Mouse (Mus musculus): ENCODE measurements around the gene Dnali1.

The Dnali1 gene

DNA sequence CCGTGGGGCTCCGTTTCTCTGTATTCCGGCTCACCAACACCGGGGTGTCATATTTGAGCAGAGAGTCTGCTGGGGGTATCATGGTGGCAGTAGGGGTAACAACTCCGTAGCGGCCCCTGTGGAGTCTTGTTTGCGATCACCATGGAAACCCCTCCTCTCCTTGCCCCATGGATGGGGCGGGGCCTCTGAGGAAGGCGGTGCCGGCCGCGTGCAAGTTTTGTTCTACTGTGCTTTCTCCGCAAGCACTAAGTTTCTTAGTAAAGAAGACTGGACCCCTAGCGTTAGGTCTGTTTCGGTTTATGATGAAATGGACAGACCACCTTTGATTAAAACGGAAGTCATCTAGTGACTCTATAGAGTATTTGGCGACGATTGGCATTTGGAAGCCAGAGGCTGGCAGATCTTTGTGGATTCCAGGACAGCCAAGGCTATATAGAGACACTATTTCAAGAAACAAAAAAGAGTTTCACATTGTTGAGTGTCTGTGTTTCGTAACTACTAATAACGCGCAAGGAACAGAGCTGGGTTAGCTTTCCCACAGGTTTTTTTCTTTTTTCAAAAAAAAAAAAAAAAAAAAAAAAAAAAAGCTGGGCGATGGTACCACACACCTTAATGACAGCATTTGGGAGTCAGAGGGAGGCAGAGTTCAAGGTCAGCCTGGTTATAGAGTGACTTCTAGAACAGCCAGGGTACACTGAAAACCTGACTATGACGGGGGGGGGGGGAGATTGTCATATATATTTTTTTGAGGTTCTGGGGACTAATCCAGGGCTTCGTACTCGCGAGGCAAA lies at the start of gene Dnali1:
Gene Dnali1, minus strand, starts transcription at position 187 of the 791 bp plus-strand sequence.
- DNase-seq (ENCODE audit: low spot score in 2 of 2), result peak in 1 of 2 experiments; percentile 26

DNA sequence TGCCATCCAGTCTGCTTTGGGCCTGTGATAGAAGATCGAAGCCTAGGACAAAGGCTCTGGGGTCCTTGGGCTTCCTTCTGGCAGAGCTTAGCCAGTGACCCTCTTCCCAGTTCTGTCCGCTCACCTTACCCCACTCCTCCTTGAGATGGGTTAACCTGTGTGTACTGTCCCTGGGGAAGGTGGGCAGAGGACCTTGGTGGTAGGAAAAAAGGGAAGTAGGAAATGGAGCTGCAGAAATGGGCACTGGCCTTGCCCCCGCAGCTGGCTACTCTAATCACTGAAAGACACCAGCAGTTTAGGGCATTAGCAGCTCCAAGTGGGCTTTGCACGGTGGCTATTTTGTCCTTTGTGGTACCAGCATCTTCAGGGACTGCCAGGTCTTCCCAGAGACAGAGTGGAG lies 49.6 kb upstream of the Dnali1 start:
- no peak for DNase-seq (ENCODE audit: low spot score in 2 of 2)

DNA sequence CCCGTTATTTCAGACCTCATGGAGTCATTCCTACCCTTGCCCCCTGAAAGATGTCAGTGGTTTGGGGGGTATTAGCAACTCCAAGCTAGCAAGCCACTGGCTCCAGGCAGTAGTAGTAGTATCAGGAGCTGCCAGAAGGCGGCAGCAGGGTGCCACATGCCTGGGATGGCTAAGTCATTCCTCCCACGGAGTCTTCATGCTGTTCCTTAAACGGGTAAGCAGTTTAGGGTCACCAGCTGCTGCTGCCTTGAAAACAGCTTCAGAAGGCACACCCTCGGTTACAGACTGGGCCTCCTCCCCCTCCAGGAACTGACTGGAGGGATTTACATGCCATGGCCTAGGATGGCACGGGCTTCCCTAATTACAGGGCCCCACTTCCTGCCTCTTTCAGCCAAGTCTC lies 49.1 kb upstream of the Dnali1 start:
- DNase-seq (ENCODE audit: low spot score in 2 of 2), result peak; percentile 73 to 95

DNA sequence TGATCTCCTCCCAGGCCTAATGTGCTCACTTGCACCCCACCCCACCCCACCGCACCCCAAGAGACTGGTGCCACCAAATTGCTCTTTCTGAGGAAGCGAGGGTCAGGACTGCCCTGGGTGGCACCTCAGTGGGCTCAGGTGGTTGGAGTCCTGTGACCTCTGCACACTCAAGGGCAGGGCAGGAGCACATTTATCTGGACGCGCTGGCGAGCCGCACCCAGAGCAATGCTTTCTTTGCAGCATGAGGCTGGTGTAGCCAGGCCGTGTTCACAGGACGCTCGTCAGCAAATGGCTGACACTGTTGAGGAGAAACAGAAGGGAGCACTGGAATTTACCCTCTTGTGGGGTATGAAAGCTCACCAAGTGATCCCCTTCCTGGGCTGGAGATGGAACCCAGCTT lies 39.9 kb upstream of the Dnali1 start:
- no peak for DNase-seq (ENCODE audit: low spot score in 2 of 2)

DNA sequence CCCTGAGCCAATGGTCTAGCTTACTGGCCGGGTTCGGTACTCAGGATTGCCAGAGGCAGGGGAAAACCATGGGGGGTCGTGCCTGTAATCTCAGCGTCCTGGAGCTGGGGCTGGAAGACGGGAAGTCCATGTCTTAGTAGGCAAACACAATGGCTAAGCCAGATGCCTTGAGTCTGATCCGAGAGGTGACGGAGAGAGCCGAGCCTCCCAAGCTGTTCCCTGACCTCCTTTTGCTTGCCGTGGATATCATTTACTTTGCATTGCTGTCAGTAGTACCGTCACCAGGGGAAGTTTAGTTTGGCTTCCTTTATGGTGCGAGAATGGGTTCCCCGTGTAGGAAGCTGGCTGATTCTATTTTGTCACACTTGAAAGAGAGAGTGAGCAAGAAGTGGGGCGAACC lies 35.8 kb upstream of the Dnali1 start:
- no peak for DNase-seq (ENCODE audit: low spot score in 2 of 2)

DNA sequence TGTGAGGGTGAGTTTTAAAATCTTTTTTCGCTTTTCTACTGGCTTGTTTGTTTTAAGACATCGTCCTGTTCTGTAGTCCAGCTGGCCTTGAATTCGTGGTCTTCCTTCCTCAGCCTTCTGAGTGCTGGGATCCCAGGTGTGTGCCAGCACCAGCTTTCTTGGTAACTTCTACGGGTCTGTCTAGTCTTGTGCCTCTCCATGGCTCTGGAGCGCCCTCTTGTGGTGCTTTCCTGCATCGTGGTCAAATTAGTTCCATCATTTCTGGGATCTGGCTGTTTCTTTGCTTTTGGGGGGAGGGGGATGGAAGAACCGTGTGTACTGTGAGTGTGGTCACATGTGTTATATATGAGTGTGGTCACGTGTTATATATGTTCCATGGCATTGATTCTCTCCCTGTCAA lies 34.0 kb upstream of the Dnali1 start:
- DNase-seq (ENCODE audit: low spot score in 2 of 2), result peak in 1 of 2 experiments; percentile 83

DNA sequence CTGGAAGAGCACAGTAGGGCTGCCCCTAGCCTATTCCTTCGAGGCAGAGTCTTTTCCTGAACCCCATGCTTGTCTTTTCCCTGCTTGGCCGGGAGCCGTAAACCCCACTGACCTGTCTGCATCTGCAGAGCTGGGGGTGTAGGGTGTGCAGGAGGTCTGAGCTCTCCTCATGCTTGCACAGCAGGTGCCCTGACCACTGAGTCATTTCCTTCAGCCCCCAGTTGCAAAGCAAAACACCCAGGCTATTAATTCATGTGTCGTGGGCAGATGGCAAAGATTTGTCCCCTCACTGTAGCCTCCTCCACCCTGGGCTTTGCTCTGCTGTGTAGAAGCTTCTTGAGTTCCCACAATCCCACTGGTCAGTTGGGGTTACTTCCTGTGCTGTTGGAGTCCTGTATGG lies 31.9 kb upstream of the Dnali1 start:
- no peak for DNase-seq (ENCODE audit: low spot score in 2 of 2)

DNA sequence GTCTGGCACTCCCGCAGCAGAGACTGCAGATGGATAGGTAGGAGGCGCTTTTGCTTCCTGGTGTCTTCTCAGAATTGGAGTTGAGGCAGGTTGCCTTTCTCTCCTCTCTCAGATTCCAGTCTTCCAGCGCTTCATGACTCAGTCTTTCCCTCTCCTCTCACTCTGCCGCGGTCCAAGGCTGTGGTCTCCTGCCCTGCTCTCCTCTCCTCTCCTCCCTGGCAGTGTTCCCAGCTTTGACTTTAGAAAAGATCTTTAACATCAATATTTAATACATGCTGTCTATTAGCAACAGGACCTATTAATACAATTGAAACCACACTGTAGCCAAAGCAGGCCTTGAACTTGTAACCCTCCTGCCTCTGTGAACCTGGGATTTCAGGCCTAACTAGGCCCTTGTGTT lies 30.6 kb upstream of the Dnali1 start:
- no peak for DNase-seq (ENCODE audit: low spot score in 2 of 2)

DNA sequence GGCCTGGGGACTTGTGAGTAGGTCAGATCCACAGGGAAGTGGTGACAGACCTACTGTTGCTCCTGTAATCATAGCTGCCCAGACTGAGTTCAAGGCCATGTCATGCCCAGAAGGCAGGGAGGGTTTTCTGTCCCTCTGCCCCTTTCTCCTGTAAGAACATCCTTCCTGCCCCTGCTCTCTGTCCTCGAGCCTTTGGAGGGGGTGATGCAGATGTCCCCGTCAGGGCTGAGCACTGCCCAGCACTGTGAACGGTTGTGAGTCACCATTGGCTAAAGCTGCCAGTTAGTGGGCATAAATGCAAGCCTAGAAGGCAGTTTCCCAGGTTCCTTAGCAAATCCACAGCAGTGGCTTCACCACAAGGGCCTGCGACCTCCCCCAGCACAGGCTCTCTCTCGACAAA lies 27.5 kb upstream of the Dnali1 start:
- no peak for DNase-seq (ENCODE audit: low spot score in 2 of 2)

DNA sequence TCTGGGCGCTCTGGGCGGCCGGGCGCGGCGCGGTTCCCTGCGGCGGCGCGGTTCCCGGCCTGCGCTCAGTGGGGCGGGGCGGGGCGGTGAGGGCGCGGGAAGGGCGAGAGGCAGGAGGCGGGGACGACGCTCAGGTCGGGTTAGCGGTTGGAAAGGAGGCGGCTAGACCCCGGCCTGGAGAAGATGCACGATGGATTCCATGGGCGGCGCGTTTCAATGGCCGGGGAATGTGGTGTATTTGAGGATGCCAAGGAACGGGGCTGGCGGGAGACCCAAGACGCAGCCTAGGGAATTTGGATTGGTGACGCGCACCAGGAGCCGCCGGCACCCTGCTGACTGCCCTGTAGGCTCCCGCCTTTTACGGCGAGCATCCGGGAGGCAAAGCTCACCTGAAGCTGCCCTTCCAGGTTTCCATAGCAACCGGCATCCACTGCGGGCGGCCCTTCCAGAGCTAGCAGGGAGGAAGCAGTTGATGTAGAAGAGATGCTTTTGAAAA lies 19.9 kb upstream of the Dnali1 start:
- DNase-seq (ENCODE audit: low spot score in 2 of 2), result peak; percentile 56 to 77

DNA sequence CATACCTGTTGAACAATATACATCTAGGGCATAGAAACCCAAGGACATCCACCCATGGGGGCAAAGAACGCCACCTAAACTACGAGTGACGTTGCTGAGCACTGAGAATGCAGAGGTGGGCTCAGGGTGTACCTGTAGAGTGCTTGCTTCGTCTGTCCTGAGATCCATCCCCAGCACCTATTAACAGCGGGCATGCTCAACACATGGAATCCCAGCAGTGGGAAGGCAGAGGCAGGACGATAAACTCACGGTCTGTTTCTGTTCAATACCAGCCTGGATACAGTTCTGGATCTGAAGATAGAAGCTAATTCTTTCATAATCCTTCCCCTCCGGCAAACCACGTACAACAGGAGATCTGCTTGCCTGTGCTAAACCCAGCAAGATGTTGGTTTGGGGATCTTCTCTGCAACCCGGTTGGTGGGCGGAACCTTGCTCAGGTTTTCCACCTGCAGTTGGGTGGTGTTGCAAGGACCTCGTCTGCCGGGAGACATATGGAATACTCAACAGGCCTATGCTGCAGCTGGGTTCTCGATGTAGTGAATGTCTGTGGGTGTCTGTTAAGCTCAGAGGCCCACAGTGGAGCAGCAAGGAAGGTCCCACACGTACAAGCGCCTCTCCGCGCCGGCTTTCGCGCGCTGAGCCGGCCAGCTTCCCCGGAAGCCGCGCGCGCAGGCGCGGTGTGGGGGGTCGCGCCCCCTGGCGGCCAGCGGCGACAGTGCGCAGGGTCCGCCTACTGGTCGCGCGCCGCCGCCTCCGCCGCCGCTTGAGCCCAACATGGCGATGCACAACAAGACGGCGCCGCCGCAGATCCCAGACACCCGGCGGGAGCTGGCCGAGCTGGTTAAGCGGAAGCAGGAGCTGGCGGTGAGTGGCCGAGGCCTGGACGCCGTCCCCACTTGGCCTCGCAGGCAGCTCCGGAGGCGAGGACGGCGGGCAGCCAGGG lies 19.2 kb upstream of the Dnali1 start, which contains the start of gene Meaf6:
Gene Meaf6, plus strand, starts transcription at position 732 of the 943 bp plus-strand sequence.
- DNase-seq (ENCODE audit: low spot score in 2 of 2), result peak; percentile 66 to 89

DNA sequence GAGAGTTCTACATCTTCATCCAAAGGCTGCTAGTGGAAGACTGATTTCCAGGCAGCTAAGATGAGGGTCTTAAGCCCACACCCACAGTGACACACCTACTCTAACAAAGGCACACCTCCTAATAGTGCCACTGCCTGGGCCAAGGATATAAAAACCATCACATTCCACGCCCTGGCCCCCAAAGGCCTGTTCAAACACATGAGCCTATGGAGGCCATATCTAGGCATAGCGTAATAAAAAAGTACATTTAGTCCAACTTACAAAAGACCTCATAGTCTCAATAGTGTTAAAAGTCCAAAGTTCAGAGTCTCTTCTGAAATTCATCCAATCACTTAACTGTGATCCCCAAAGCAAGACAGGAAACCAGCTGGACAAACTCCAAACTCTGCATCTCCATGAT lies 13.2 kb upstream of the Dnali1 start:
- DNase-seq (ENCODE audit: low spot score in 2 of 2), result no peak

DNA sequence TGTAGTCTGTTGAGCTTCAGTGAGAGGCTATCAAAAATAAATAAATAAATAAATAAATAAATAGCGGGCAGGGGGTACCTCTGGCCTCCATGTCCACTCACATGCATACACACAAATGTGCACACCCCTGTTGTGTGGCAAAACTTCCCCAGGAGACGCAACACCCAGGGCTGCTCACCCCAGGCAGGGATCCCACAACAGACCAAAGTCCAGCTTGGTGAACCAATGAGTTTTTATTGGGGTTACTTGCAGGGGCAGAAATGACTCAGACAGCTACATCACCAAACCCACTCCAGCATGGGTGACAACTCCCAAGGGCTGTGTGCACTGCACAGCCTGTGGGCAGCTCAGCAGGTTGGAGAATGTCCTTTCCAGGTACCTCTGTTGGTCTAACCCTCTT lies 12.2 kb upstream of the Dnali1 start:
- no peak for DNase-seq (ENCODE audit: low spot score in 2 of 2)

DNA sequence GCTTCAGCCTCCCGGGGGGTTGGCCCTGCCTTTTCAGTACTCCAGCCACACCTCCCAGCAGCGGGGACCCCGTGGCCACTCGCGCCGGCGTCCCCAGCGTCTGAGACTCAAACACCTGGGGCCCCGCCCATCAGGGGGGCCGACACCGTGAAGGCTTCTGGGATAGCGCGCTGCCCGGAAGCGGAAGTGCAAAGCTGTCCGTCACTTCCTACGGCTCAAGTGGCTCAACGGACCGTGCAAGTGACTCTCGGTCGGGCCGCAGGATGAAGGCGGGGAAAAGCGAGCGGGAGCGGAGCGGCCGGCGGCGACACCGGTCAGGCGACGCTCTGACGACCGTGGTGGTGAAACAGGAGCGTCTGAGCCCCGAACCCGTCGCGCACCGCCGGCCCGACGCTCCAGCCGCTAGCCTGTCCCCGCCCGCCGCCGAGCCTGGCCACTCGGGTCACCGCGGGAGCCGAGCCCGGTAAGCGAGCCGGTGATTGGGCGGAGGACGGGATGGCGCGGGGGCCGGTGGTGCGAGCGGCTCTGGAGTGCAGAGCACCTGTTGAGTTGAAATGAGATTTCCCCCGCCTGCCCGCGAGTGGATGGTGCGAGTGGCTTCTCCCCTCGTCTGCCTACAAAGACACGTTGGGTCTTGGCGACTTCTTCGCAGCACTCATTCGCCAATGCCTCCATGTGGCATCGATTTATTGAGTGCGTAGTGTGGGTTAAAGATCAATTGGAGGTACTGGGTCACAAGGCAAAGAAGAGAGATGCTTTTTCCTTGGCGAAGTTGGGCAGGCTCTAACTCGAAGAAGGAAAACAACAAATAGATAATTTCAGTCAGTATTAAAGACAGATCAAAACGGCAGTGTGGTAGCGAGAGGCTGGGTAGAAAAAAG lies 1.2 kb upstream of the Dnali1 start, which contains the start of gene Snip1:
Gene Snip1, plus strand, starts transcription at position 183 of the 881 bp plus-strand sequence.
- DNase-seq (ENCODE audit: low spot score in 2 of 2), result peak; percentile 76 to 92

DNA sequence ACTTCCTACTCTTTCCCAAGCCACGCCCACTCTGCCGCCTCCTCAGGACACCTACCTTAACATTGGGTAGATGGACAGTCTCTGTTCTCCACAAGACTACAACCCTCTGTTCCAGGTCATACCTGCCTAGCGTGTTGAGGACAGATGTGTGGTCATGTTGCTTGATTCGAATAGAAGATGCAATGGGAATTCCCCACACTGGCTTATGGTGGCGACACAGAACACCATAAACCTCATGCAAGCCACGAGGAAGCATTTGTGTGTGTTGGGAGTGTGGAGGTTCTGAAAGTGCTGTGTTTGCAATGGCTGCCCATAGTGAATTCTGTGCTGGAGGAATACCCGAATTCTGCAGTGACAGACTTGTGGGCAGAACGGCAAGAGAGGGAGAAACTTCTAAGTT lies 1.7 kb downstream of the Dnali1 start:
- DNase-seq (ENCODE audit: low spot score in 2 of 2), result no peak

DNA sequence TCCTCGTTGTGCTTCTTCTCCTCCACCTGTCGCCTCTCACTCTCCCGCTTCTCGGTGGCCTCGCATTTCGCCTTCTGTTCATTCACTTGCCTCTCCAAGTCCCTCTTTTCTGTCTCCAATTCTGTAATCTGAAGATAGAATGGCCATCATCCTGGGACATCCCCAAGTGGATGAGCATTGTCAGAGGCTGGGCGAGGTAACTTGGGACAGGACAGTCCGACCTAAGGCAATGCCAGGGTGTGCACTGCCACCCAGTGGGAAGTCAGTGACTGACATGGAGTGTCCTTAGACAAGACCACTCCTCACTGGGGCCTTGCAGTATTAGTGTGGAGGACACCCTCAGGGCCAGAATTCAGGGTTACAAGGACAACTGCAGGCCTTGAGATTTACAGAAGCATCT lies 6.5 kb downstream of the Dnali1 start:
- peak in 1 of 2 experiments; percentile 59 for DNase-seq (ENCODE audit: low spot score in 2 of 2)

DNA sequence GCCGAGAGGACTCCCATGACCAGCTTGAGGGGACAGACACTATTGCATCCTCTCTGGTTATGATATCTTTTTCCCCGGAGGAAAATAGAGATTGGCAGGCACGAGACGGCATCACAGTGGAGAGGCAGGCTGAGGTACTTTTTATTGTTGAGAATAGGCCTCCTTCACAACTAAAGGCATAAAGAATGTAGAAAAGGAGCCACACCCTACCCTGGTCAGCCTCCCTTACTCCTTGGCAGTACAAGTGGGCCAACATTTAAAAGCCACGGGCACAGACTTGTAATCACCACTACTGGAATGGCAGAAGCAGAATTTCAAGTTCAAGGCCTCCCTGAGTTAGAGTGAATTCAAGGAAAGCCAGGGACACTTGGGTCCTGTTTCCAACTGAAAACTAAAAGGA lies 7.5 kb downstream of the Dnali1 start:
- no peak for DNase-seq (ENCODE audit: low spot score in 2 of 2)

DNA sequence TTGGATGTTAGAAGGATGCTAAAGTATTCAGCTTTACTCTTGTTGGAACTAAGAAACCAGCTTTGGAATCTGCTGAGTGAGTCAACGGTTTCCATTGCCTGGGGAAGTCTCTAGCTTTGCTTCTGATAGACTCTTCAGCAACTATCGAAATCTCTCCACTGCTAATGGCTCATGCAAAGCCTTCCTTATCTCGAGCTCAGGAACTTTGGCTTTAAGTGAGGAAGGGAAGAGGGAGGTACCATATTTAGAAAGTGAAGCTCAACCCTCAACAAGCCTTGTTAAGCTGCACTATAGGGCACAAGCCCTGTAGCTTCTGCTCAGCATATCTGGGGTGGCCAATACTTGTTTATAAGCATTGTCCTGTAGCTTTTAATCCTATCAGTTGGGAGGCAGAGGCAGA lies 8.2 kb downstream of the Dnali1 start:
- DNase-seq (ENCODE audit: low spot score in 2 of 2), result no peak

DNA sequence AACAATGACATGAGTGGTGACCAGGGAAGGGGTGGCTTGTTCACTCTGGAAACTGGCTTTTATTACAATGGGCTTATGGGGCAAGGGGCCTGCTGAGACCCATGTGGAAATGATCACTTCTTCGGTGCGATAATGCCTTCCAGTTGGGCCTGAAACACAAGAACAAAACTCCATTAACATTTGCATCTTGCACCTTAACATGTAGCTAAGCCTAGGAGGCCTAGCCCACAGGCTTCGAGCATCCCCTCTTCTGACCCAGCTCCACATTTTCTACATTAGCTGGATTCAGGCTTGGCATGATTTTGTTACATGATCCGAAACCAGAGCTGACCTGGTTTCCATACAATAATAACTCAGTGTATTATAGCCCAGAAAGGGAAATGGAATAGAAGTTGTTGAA lies 9.0 kb downstream of the Dnali1 start:
- DNase-seq (ENCODE audit: low spot score in 2 of 2), result no peak

DNA sequence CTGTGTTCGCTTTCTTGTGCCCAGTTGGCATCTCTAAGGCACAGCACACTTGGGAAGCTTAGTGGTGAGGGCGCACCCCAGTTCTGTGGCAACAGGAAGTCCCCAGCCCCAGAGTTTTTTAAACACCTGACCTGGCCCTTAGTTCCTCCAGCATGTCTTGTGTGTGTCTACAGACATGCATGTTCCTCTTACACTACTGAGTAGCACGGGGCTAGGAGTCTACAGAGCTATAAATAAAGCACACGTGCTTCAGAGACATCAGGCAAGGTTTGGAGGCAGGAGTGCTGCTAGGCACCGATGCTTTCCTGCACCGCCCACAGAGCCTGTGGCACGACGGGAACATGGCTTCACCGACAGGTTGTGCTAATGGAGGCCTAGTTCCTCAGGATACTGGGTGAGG lies 10.1 kb downstream of the Dnali1 start:
- no peak for DNase-seq (ENCODE audit: low spot score in 2 of 2)

DNA sequence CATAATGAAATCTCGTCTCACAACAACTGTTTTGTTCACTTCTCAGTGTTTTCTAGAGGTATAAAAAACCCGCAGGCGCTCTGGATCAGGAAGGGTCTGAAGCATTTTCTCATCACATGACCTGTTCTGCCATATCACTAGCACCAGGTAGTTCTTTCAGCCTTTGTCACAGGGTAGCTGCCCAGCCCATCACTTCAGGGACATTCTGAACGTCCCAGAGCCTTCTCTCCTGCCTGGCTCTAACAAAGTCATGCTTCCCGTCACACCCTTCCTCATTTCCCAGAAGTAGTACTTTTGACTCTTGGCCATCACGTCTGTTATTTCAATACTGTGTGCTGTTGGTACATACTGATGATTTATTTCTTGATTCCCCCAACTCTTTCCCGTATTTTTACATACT lies 21.0 kb downstream of the Dnali1 start:
- no peak for DNase-seq (ENCODE audit: low spot score in 2 of 2)

Measured in left cerebral cortex, adult 9 months (tissue).